Mouse (Mus musculus) myocyte (in vitro differentiated cells): ENCODE data around the gene Dtx3.

Experiments
- E2F4 ChIP-seq: IDR thresholded peaks from one replicate; pipeline ENCODE4 v1.6.1; 2011; ENCODE audit warnings: mild to moderate bottlenecking, control low read depth, moderate library complexity; ENCODE audit not compliant: insufficient read depth
- MYOG ChIP-seq, 3 experiments: IDR thresholded peaks; one replicate each; pipeline ENCODE4 v1.6.1; 2011; ENCODE audit warnings: control low read depth in 2 of 3, low read depth in 2 of 3, mild to moderate bottlenecking in 2 of 3; ENCODE audit not compliant: insufficient read length in 2 of 3, control insufficient read depth in 1 of 3, insufficient read depth in 1 of 3
- POLR2A ChIP-seq: IDR thresholded peaks from one replicate; pipeline ENCODE4 v1.6.1; 2011; ENCODE audit warnings: low read depth, mild to moderate bottlenecking, control low read depth, moderate library complexity; ENCODE audit not compliant: insufficient read length
- REST ChIP-seq: IDR thresholded peaks from one replicate; pipeline ENCODE4 v1.6.1; 2011; ENCODE audit warnings: mild to moderate bottlenecking, control low read depth, moderate library complexity; ENCODE audit not compliant: insufficient read depth, insufficient read length
- SRF ChIP-seq: IDR thresholded peaks from one replicate; pipeline ENCODE4 v1.6.1; 2011; ENCODE audit warnings: low read depth; ENCODE audit not compliant: control insufficient read depth, insufficient read length
- TCF12 ChIP-seq: IDR thresholded peaks from one replicate; pipeline ENCODE4 v1.6.1; 2011; ENCODE audit warnings: mild to moderate bottlenecking, control low read depth; ENCODE audit not compliant: poor library complexity, insufficient read depth, severe bottlenecking

DNA sequence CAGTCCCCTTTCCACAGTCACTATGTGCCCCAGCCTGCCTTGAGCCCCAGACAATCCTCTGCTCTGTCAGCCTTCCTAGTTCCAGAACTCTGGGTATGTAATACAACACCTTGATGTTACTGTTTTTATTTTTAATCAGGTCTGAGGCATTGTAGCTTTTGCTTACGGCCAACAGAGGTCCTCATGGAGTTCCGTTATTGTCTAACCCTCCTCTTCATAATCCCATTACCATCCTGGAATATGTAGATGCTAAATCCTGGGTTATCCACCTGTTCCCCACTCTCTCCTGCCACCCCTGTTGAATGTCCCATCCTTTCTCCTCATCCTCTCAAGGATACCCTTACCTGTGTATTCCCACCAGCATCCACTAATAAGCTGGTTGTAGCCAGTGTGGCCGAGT, 19.3 kb downstream of the Dtx3 start:
- no peak for TF ChIP-seq POLR2A
- TF ChIP-seq TCF12, result no peak
- no peak for TF ChIP-seq REST
- TF ChIP-seq SRF, result no peak
- TF ChIP-seq E2F4, result no peak
- no peak for TF ChIP-seq MYOG (IDR thresholded peaks at IDR 0.05; ENCODE audit: control insufficient read depth in 1 of 3, insufficient read depth in 1 of 3, insufficient read length in 2 of 3, low read depth in 2 of 3)
